Mouse (Mus musculus) gastrocnemius, postnatal 10 days (tissue): ENCODE measurements around the gene Zfp770. TPM values are rescaled to one million over a fixed set of nuclear protein-coding genes. Genes with fewer than 3 reads are reported as not detected.

Experiments used
- DNase-seq: peaks from one replicate; pipeline ENCODE4 v3.0.0; 2021; ENCODE audit warnings: mixed read lengths
- microRNA-seq, 2 experiments: library from miRNA; unstranded; fragments of <30 nt; microRNA quantifications; one replicate each; pipeline ENCODE4 v1.2.0; 2021
- total RNA-seq, 2 experiments: library from RNA; stranded (reverse); gene quantifications; 2 replicates each; pipeline ENCODE4 v1.2.3; 2021

The Zfp770 gene
- total RNA-seq, 2 experiments from 2014 or later = 10.7 to 11.9 TPM

GRCm38 (mm10) chr2:114143842-114144241 is 57.4 kb downstream of the Zfp770 start:
- DNase-seq = no peak

Small RNAs within 50 kb of the gene (microRNA-seq; reads per million reads assigned to microRNA genes)
- gene Mir7002 = 0 reads per million in 2 experiments

Other genes starting within 250 kb of the Zfp770 start
- not detected for gene Gjd2, start 187.8 kb downstream of the Zfp770 start, total RNA-seq
- gene Actc1, start 147.9 kb downstream of the Zfp770 start, total RNA-seq = 1,000 to 10,000 TPM; 3,096 to 4,913 TPM
- 10 to 100 TPM; 12.5 to 16.8 TPM for gene Aqr, start 14.4 kb downstream of the Zfp770 start, total RNA-seq